Mouse (Mus musculus): Measurements from ENCODE around the gene Cyp2c23.

The Cyp2c23 gene

DNA sequence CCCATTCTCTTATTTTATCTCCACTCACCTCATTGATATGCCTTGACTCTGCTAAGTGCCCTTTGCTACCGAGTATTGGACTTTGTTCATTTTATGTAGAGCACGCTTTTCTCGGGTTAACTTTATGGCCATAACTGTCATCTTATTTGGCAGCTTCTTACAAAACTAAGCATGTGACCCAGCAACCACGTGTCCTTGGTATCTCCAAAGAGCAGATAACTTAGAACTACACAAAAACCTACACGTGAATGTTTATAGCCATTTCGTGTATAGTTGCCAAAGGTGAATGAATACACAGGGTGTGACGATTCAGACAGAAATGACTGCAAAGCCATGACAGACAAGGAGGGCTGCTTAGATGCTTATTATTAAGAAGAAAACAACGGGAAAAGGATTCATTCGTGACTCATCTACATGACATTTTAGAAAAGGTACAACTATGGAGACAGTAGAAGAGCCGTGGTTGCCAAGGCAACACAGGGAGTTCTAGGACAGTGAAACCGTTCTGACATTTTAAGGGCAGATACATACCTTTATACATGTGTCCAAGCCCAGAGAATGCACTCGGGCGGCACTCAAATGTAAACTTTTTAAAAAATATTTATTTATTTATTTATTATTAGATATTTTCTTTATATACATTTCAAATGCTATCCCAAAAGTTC, 4.0 kb downstream of the Cyp2c23 start:
- DNase-seq (ENCODE audit: low spot score in 2 of 2) = no peak

DNA sequence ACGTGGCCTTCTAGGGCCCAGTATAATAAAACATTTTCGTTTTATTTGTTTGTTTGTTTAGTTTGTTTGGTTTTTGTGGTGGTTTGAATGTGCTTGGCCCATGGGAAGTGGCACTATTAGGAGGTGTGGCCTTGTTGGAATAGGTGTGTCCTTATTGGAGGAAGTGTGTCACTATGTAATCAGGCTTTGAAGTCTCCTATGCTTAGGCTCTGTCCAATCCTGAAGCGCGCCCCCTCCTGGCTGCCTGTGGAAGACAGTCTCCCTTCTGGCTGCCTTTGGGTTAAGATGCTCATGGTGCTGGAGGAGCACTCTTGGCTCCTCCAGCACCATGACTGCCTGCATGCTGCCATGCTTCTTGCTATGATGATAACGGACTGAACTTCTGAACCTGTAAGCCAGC, 5.9 kb downstream of the Cyp2c23 start:
- no peak for DNase-seq (ENCODE audit: low spot score in 2 of 2)

DNA sequence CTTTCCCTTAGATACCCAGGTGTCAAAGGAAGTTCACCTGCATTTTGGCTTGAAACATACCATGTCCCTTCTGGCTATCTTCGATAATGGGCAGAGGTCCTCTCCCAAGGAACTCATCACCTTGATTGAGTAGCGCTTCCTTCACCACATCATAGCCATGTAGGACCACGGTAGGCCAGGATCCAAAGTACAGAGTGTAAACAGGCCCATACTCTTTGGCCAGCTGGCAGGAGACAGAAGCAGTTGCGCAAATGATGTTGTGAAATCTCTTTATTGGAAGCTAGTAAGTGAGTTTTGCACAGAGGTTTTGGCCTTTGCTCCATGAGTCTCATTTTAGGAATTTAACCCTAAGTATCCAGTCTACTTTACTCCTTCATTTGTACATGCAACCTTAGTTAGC, 7.5 kb downstream of the Cyp2c23 start:
- DNase-seq (ENCODE audit: low spot score in 2 of 2) = no peak

DNA sequence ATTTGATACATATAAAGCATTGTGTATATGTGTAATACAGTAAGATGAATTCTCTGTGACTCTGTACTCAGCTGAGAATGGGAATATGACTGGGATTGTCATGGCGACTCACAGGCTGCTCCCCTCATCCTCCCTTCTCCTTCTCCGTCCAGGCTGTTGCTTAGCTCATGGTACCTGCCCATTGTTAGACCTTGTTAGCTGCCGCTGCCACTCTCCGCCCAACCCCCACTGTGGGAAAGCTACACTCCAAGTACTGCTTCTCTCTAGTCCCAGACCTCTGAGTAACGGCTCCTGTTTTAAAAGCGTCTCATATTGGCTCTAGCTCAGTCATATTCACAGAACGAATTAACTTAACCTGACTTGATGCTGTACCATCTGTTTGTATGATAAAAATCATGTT, 9.3 kb downstream of the Cyp2c23 start:
- no peak for DNase-seq (ENCODE audit: low spot score in 2 of 2)

DNA sequence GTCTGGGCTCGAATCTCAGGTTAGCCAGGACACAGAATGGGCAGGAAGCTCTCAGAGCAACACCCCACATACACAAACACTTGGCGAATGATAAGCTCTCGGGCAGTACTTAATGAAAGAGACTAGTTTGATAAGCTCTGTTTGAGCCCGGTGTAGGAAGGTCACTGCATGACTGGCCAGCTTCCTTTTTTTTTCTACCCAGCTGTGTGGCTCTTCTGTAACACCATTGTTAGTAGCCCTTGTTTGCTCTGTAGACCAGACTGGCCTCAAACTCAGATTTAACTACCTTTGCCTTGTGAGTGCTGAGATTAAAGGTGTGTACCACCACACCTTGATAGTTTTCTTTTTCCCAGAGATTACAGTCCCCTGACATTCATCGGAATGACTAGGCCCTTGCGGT, 15.1 kb downstream of the Cyp2c23 start:
- DNase-seq (ENCODE audit: low spot score in 2 of 2) = no peak

DNA sequence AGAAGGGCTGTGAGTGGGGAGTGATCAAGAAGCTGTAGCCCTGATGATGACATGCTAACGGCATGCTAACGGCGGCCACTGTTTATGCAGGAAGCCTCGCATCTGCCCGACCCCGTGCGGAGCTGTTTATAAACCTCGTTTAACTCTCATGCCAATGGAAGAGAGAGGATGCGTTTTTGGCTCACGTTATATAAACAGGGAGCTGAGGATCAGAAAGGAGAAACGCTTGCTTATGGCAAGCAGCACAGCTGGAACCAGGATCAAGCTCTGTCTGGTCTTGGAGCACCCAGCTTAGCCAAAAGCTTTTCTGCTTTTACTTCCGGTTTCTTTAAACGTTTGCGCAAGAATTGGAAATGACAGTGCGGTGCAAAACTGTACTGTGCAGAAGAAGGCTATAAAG, 20.2 kb downstream of the Cyp2c23 start:
- no peak for DNase-seq (ENCODE audit: low spot score in 2 of 2)

DNA sequence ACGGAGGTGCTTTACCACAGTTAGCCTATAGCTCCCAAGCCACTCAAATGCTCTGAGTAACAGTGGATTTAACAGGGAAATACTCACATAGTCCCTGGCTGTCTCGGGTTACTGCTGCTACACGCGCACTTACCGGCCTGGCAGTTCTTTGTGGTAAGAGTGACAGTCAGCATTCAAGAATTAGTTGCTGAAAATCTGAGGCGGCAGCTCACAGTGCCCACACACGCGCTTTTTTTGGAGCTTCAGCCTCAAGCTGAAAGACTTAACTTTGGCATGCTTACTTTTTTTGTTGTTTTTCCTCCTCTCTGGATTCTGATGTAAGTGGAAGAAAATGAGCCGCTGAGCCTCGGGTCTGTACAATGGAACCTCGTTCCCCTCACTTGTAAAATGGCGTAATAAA, 21.8 kb downstream of the Cyp2c23 start:
- DNase-seq (ENCODE audit: low spot score in 2 of 2) = no peak

DNA sequence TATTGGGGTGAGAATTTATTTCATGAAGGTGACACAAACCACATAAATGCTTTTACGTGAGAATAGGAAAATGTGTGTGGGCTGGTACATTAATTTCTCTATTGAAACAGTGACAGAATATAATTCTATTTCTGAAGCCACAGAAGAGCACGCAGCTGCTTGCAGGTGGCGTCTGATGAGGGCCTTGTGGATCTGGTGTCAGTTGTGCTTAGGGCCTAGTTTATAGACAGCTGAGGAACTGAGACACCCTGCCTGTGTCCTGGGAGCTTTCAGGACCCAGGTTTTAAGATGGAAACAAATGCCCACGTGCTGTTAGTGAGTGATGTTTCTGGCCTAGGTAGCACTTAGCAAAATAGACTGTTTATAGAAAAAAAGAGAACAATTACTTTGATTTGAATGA, 24.0 kb downstream of the Cyp2c23 start:
- DNase-seq (ENCODE audit: low spot score in 2 of 2) = no peak

DNA sequence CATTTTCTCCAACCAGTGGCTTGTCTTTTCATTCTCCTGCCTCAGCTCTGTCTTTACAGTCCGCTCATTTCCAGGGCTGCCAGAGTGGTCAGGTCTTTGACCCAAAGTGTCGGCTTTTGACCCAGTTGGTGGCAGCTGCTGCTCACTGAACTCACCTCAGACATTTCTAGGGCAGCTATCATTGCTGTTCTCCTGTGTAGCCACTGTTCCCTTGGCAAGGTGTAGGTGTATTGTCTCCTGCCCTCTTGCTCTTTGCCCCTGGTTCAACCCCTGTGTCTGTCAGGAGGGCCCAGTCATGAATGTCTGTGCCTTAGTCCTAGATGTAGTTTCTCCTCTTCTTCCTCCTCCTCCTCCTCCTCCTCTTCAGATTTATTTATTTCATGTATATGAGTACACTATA, 24.7 kb downstream of the Cyp2c23 start:
- no peak for DNase-seq (ENCODE audit: low spot score in 2 of 2)

DNA sequence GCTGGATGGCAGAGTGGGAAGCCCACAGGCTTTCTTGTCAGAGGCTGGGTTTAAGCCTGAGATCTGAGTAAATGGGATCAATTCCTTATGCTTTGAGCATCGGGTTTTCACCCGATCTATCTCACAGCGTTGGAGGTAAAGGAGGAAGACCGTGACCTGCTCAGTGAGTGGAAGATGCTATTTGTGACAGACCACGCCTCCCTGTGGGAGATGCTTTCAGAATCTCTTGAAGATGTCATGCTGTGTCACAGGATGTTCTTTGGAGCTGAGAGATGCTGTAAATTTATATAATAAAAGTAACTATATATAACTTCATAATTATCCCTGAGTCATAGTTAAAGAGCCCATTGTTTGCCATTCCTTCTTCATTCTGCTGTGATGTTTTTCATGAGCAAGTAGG, 28.3 kb downstream of the Cyp2c23 start:
- no peak for DNase-seq (ENCODE audit: low spot score in 2 of 2)

DNA sequence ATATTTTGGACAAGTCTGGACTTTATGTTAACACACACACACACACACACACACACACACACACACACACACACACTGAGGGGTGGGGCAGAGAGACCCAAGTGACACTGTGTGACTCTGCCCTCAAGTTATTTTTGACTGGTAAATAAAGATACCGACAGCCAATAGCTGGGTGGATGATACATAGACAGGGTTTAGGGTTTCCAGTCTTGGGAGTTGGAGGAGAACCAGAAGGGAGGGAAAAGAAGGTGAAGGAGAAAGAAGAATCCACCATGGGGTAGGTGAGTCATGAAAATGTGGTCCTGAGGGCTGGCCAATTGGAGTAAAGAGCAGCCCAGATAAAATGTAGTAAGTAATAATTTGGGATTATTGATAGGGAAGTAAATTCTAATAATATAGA, 28.9 kb downstream of the Cyp2c23 start:
- DNase-seq (ENCODE audit: low spot score in 2 of 2) = no peak

DNA sequence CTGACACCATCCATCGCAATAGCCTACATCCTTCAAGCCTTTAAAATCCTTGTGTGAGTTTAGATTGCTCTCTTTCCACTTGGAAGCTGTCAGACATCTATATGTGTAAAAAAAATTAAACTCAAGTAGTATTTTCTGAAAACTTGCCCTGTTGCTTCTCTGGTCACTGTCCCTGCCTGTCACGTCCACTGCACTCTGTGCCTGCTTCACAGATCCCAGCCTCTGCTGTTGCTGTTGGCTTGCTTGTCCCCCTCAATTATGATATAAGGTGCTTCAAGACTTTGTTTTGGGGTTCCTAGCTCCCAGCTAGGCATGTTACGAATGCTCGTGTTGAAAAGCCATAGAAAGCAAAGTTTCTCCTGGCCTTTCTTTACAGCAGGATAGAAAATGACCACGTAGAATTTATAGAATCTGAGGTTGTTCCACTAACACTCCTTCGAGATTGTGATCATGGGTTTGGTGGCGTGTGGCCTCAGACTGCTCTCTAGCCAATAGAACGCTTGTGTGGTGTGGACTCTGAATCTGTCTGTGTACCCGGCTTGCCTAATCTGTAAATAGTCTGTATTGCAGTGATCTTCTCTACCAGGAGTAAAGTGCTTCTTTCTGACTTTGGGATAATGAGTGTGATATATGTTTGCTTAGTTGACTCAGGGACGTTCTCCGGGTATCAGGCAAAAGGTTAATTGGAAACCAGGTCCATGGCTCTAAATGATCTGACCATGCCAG, 30.0 kb downstream of the Cyp2c23 start:
- DNase-seq (ENCODE audit: low spot score in 2 of 2) = no peak

DNA sequence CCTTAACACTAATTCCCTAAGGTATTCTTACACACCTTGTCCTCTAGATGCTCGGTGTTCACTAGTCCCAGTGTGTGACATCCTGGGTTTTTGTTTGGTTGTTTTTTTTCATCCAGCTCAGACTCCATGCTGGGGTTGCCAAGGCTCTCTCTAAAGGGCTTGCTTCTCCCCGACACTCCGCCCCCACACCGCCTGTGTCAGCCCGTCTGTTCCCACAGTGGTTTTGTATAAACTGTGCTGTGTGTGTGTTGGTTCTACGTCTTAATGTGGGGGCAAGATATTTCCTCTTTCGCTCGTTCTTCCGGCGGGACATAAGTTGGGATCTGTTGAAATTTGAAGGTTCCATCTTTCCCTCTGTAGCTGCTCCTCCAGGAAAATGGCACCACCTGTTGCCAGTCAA, 30.9 kb downstream of the Cyp2c23 start:
- no peak for DNase-seq (ENCODE audit: low spot score in 2 of 2)

DNA sequence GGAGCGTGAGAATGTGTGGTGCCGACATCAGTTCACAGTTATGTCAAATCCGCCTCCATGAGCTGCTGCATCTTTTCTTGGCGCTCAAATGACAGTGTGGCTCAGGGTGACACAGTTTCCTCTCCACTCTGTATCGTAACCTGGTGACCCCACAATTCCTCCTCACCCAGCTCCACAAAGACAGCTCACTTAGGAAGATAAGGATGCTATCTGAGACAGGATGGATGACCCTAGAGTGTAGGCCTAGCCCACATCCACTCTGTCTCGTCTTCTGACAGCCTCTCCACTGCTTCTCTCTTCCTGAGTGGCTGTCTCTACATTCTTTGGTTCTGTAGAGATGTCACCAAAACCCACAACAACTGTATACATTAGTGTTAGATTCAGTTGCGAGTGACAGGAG, 33.6 kb downstream of the Cyp2c23 start:
- no peak for DNase-seq (ENCODE audit: low spot score in 2 of 2)

DNA sequence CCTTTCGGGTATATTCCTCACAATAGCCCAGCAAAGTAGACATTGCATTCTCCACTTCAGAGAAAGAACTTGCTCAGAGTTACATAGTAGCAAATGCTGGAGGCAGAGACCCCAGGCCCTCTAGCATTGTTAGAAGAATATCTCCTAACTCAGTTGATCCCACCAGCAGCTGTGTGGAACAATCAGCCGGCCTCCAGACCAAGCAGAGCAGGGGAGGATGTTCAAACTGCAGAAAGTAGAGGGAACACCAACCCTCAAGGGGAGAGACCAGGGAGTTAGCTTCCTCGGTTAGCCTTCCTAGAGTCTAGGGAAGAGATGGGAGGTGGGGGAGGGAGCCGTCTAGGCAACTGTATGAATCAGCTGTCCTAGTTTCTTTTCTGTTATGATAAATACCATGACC, 36.5 kb downstream of the Cyp2c23 start:
- no peak for DNase-seq (ENCODE audit: low spot score in 2 of 2)

DNA sequence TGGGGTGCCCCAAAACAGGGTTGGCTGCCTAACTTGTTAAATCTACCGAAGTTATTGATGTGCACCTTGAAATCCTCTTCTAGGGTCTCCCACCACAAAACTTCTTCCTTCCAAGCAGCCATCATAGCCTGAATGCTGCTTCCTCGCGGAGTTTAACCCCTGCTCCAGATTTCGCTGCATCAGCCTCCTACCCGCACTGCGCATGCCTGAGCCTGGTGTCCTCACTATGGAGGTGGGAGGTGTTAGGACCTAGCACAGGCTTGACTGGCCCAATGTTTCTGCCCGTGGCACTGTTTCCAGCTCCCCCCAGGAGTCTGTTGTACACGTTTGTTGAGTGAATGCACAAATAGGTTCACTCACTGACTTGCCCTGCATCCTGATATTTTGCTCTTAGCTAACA, 38.6 kb downstream of the Cyp2c23 start:
- no peak for DNase-seq (ENCODE audit: low spot score in 2 of 2)

DNA sequence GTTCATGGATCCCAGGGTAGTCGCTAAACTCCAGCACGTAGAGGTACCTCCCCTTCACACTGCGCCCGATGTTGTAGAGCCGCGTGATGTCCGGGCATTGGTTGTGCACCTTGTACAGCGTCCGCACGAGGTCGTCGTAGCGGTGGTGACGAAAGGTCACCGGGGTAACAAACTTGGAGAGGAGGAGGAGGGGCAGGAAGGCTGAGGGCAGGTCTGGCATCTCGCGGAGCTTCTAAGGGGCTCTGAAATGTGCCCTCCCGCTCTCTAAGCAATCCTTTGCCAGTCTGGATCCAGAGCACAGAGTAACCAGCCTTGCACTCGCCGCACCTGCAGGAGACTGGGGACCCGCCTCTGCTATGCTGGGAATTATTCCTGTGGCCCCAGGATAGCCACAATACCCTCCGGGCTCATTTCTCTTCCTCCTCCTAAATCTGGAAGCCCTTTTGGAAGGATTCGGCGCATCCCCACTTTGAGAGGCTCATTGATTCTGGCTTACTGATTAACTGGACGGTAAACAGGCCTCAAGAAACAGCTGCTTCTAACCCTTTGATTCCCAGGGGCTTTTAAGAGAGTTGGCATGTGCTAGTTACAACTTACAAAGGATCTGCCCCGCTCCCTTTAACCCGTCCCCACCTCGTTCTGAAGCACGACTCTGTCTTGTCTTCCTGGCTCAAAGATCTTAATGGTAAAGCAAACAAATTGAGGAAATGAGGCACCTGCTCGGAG, 42.8 kb downstream of the Cyp2c23 start, which contains the start of gene Cpn1:
Cpn1 (minus strand) TSS at position 488 of the 726 bp plus-strand sequence.
- DNase-seq (ENCODE audit: low spot score in 2 of 2) = no peak

DNA sequence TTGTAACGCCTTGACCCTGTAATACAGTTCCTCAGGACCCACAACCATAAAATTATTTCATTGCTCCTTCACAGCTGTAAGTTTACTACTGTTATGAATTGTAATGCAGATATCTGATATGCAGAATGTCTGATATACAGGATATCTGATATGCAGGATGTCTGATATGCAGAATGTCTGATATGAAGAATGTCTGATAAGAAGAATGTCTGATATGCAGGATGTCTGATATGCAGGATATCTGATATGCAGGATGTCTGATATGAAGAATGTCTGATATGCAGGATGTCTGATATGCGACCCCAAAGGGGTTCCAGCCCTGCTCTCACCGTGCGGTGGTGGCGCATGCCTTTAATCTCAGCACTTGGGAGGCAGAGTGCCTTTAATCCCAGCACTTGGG, 47.0 kb downstream of the Cyp2c23 start:
- DNase-seq (ENCODE audit: low spot score in 2 of 2) = no peak

DNA sequence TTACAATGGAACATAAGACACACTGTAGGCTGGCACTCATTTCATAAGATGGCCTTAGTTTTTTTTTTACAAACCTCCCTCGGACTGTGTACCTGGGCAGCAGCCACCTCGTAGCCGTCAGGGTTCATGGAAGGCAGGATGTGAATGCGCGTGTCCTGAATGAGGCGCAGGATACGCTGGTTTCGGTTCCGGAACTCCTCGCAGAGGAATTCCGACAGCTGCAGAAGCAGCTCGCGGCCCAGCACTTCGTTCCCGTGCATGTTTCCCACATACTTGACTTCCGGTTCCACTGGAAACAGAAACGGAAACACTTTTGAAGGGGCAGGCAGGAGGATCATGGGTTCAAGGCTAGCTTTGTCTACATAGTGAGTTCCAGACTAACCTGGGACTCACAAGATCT, 48.3 kb downstream of the Cyp2c23 start:
- no peak for DNase-seq (ENCODE audit: low spot score in 2 of 2)

DNA sequence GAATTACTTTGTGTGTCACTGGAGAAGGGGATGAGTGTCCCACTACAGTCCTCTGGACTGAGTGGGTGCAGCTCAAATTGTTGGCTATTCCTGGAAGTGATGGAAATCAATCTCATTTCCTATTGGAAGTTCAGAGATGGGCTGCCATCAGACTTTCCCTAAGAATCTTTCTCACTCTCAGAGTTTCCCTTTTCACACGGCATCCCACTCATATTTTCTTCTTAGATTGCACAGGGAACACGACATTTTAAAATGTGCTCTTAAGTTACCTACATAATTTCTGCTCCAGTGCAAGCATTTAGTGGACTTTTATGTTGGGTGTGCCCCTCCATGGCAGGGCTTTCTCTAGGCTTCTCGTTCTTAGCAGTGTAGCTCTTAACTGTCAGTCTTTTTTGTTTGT, 51.2 kb downstream of the Cyp2c23 start:
- DNase-seq (ENCODE audit: low spot score in 2 of 2) = no peak

DNA sequence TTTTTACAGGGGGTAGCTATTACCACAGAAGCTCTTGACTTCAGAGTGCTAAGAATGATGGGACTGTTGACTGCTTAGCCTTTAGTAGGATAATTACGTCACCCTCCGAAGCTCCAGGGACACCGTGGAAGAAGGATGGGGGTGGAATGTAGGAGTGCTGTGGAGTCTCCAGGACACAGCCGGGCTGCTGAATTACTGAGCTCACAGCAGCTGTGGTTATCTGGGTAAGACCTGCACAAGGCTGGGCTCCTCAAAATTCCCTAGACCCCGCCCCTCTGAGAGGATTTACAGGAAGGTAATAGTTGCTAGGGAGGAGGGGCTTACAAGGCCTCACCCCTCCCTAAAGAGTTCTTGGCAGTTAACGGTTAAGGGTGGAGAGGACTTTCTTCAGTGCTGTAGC, 52.3 kb downstream of the Cyp2c23 start:
- no peak for DNase-seq (ENCODE audit: low spot score in 2 of 2)

DNA sequence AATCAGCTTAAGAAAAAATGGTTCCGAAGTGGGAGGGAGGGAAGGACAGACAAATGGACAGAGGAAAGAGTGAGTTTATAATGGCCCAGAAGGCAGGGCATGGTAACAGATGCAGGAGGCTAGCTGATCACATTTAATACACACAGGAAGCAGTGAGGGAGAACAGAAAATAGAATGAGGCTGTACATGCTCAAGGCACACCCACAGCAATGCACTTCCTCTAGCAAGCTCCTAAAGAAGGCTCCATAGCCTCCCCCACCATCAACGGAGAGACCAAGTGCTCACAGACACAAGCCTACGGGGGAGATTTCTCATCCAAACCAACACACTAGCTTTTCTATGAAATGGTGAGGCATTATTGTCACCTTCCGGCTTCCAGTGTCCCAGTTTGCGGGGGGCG, 54.8 kb downstream of the Cyp2c23 start:
- no peak for DNase-seq (ENCODE audit: low spot score in 2 of 2)

DNA sequence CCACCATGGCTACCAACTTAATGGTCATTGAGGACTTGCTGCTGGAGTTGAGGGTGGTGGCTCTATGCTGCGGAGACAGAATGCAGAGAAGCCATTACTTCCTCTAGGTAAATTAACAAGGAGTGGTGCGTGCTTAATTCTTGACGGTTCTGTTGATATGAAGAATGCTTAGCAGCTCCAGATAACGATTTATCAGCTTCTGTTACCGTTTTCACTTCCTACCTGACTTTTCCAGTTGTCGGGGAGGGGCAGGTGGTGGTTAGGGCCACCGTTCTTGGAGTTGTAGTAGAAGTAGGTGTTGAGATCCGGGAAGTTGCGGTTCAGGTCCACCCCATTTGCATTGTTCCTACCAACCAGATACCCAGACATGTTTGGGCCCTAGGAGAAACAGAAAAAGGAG, 55.3 kb downstream of the Cyp2c23 start:
- no peak for DNase-seq (ENCODE audit: low spot score in 2 of 2)

Data from cerebellum, postnatal 4 days (tissue).